ENCODE assay signal across 15 mouse cellular contexts in genomic region chr10:95248362-95248761, GRCm38 (mm10).
DNase-seq lines count a peak whose midpoint lies in the region; ATAC-seq lines count a peak whose summit lies in the region.
"Had no signal": no experiment of that assay in that cellular context is flagged by ENCODE, and none has a peak within 500 bp of the region (broad histone marks: within the 10 kb centered on the region; RNA-seq: fewer than 3 reads in every experiment).

No protein-coding gene starts in this region.

- no peaks in the 10 kb centered on the region for H3K9me3 ChIP-seq in hindbrain, embryonic 14.5 days (ENCODE audit: control insufficient read depth, low read length)
- H3K9me3 ChIP-seq in hindbrain, embryonic 16.5 days (ENCODE audit: control insufficient read depth, low read length), result no peaks in the 10 kb centered on the region
- no peaks in the 10 kb centered on the region for H3K9me3 ChIP-seq in embryonic facial prominence, embryonic 15.5 days (replicated peaks)
- no peaks in the 10 kb centered on the region for H3K9me3 ChIP-seq in liver, embryonic 12.5 days (replicated peaks)
- H3K9me3 ChIP-seq: hindbrain, embryonic 15.5 days; limb, embryonic 13.5 days; midbrain, embryonic 12.5 days; neural tube, embryonic 12.5 days had no signal

- ATAC-seq in hindbrain, embryonic 14.5 days (ENCODE audit: low FRiP score), result 0 out of 2 replicates have a peak, but pooled peaks have one; percentile 37
- no peak for ATAC-seq in hindbrain, embryonic 16.5 days
- no peak for ATAC-seq in embryonic facial prominence, embryonic 15.5 days (ENCODE audit: insufficient number of reproducible peaks, low FRiP score, low TSS enrichment, low read depth)
- peak; percentile 57; the same call in 1 of the 2 replicates for ATAC-seq in liver, embryonic 12.5 days
- no peak for ATAC-seq in frontal cortex, adult (ENCODE audit: low TSS enrichment)

- no peak overlapping the region for H3K9ac ChIP-seq in hindbrain, embryonic 14.5 days
- H3K9ac ChIP-seq in hindbrain, embryonic 16.5 days (ENCODE audit: low read depth, low read length), result no peak overlapping the region
- no peak overlapping the region for H3K9ac ChIP-seq in embryonic facial prominence, embryonic 15.5 days
- no peak overlapping the region for H3K9ac ChIP-seq in liver, embryonic 12.5 days
- H3K9ac ChIP-seq: hindbrain, embryonic 15.5 days; limb, embryonic 13.5 days; midbrain, embryonic 12.5 days; neural tube, embryonic 12.5 days had no signal

- H3K36me3 ChIP-seq in hindbrain, embryonic 14.5 days (replicated peaks; ENCODE audit: control insufficient read depth, insufficient read depth), result no peaks in the 10 kb centered on the region
- no peaks in the 10 kb centered on the region for H3K36me3 ChIP-seq in hindbrain, embryonic 16.5 days (ENCODE audit: control insufficient read depth, insufficient read depth, low read length)
- no peaks in the 10 kb centered on the region for H3K36me3 ChIP-seq in embryonic facial prominence, embryonic 15.5 days
- H3K36me3 ChIP-seq in liver, embryonic 12.5 days, result no peaks in the 10 kb centered on the region
- H3K36me3 ChIP-seq: hindbrain, embryonic 15.5 days; limb, embryonic 13.5 days; midbrain, embryonic 12.5 days; neural tube, embryonic 12.5 days had no signal

- H3K4me3 ChIP-seq in hindbrain, embryonic 14.5 days (replicated peaks; ENCODE audit: low read length), result no peak overlapping the region
- H3K4me3 ChIP-seq in hindbrain, embryonic 16.5 days (ENCODE audit: low read length), result no peak overlapping the region
- H3K4me3 ChIP-seq in embryonic facial prominence, embryonic 15.5 days (replicated peaks), result no peak overlapping the region
- no peak overlapping the region for H3K4me3 ChIP-seq in liver, embryonic 12.5 days
- H3K4me3 ChIP-seq: hindbrain, embryonic 15.5 days; limb, embryonic 13.5 days; midbrain, embryonic 12.5 days; neural tube, embryonic 12.5 days had no signal

- no peak overlapping the region for H3K4me2 ChIP-seq in hindbrain, embryonic 14.5 days (replicated peaks)
- no peak overlapping the region for H3K4me2 ChIP-seq in hindbrain, embryonic 16.5 days (ENCODE audit: low read length)
- no peak overlapping the region for H3K4me2 ChIP-seq in embryonic facial prominence, embryonic 15.5 days (replicated peaks)
- H3K4me2 ChIP-seq in liver, embryonic 12.5 days, result no peak overlapping the region
- H3K4me2 ChIP-seq: hindbrain, embryonic 15.5 days; limb, embryonic 13.5 days; midbrain, embryonic 12.5 days; neural tube, embryonic 12.5 days had no signal

- WGBS in hindbrain, embryonic 14.5 days, result 64% methylated on average over 6 of the region's 6 CpGs
- WGBS in hindbrain, embryonic 16.5 days, result 58% methylated on average over 5 of the region's 6 CpGs
- 49% methylated on average over 6 of the region's 6 CpGs for WGBS in embryonic facial prominence, embryonic 15.5 days
- WGBS in liver, embryonic 12.5 days (ENCODE audit: insufficient replicate concordance), result 28% methylated on average over 6 of the region's 6 CpGs

- DNase-seq in hindbrain, embryonic 14.5 days (ENCODE audit: low spot score), result no peak
- DNase-seq in R1 (ENCODE audit: low read depth, low spot score), result peak; percentile 82
- DNase-seq in embryo, embryonic 9.5 days (ENCODE audit: extremely low spot score), result no peak
- no peak for DNase-seq in adrenal gland, postnatal 36 days
- DNase-seq: cerebellum, adult 9-11 months; thymus, adult 2 months had no signal

- H3K4me1 ChIP-seq in hindbrain, embryonic 14.5 days (replicated peaks; ENCODE audit: control insufficient read depth, insufficient read depth, low read length), result peaks cover 8% of the 10 kb centered on the region; the same call in 1 of the 2 replicates
- H3K4me1 ChIP-seq in hindbrain, embryonic 16.5 days (ENCODE audit: control insufficient read depth, insufficient read depth, low read depth, low read length), result no peaks in the 10 kb centered on the region
- H3K4me1 ChIP-seq in embryonic facial prominence, embryonic 15.5 days, result no peaks in the 10 kb centered on the region
- H3K4me1 ChIP-seq in liver, embryonic 12.5 days, result peaks cover 19% of the 10 kb centered on the region; the same call in 1 of the 2 replicates

- no peaks in the 10 kb centered on the region for H3K27me3 ChIP-seq in hindbrain, embryonic 14.5 days (ENCODE audit: control insufficient read depth, insufficient read depth, low read length)
- H3K27me3 ChIP-seq in hindbrain, embryonic 16.5 days (replicated peaks; ENCODE audit: control insufficient read depth, insufficient read depth, low read length), result no peaks in the 10 kb centered on the region
- H3K27me3 ChIP-seq in embryonic facial prominence, embryonic 15.5 days, result no peaks in the 10 kb centered on the region
- H3K27me3 ChIP-seq in liver, embryonic 12.5 days (replicated peaks), result no peaks in the 10 kb centered on the region
- H3K27me3 ChIP-seq: CH12.LX; hindbrain, embryonic 15.5 days; limb, embryonic 13.5 days; neural tube, embryonic 12.5 days had no signal

- no peak overlapping the region for H3K27ac ChIP-seq in hindbrain, embryonic 14.5 days
- no peak overlapping the region for H3K27ac ChIP-seq in hindbrain, embryonic 16.5 days (ENCODE audit: low read depth, low read length)
- peak overlapping the region; percentile 34; the same call in 1 of the 2 replicates for H3K27ac ChIP-seq in embryonic facial prominence, embryonic 15.5 days (replicated peaks)
- no peak overlapping the region for H3K27ac ChIP-seq in liver, embryonic 12.5 days
- H3K27ac ChIP-seq: hindbrain, embryonic 15.5 days; limb, embryonic 13.5 days; midbrain, embryonic 12.5 days; neural tube, embryonic 12.5 days had no signal

Comparison
In these comparisons a context has a peak if more than half of its experiments do, and no peak if none do; other contexts are left out.
1. ATAC-seq: peak in hindbrain, embryonic 14.5 days (single experiment) and liver, embryonic 12.5 days (single experiment); none in hindbrain, embryonic 16.5 days (single experiment), embryonic facial prominence, embryonic 15.5 days (single experiment) and frontal cortex, adult (single experiment).